Mouse (Mus musculus): Measurements from ENCODE around the gene Ltc4s. TPM values are rescaled to one million over a fixed set of nuclear protein-coding genes. Genes with fewer than 3 reads are reported as not detected.

The Ltc4s gene
- 0.75 and 1.2 TPM in 2 replicates for polyA plus RNA-seq (2016; fragmentation: Nextera tagmentation; extraction: Ambion mirVana)

DNA sequence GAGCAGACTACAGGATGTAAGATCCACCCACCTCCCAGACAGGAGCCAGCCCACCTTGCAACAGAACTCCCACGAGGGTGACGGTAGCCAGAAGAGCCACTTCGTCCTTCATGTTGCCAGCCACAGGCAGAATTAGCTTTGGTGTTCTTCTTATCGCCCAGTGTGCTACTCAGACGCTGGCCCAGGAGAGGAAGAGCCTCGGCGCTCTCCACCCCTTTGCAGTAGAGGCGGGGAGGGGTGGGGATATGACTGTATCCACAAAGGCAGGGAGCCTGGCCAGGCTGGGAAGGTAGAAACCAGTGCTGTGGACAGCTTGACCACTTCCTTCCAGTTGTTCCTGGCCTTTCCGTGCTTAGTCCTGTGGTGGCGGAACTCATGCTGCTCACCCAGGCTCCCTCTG is at the start of gene Ltc4s:
Ltc4s (minus strand) TSS at position 293 of the 400 bp plus-strand sequence.
- Histone ChIP-seq H3K9me3 (replicated peaks) (no peaks in the 10 kb centered on the region), H3K4me1 (peaks cover 21% of the 10 kb centered on the region), H3K4me3 (peak within 1 kb of the TSS; percentile 77), H3K27ac (replicated peaks) (no peak within 1 kb of the TSS), H3K36me3 (peaks cover 22% of the 10 kb centered on the region), H3K27me3 (ENCODE audit: low read depth, poor library complexity, severe bottlenecking) (peaks cover 55% of the 10 kb centered on the region)
- DNase-seq (ENCODE audit: low spot score) = no peak
- 46% methylated on average over 10 of the region's 10 CpGs for WGBS

DNA sequence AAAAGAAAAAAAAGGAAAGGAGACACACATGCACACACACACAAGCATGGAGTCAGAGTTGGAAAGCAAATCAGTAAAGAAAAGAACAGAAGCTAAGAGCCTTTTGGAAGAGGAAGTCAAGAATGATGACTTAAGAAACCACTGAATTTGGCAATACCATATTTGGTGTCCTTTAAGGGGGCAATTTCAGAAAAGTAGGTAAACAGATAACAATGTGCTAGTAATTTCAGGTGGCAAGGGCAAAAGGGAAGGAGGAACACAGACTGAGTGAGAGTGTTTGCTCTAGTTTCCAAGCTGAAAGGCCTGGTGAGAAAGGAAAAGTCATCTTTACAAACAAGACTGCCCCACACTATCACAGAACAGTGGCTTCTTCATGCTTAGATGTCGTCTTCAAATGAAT is 48.0 kb upstream of the Ltc4s start:
- DNase-seq (ENCODE audit: low spot score) = no peak
- Histone ChIP-seq H3K27me3 (ENCODE audit: low read depth, poor library complexity, severe bottlenecking) (no peaks in the 10 kb centered on the region), H3K4me1 (peaks cover 17% of the 10 kb centered on the region), H3K4me3 (no peak overlapping the region), H3K9me3 (replicated peaks) (no peaks in the 10 kb centered on the region), H3K27ac (replicated peaks) (no peak overlapping the region), H3K36me3 (peaks cover 58% of the 10 kb centered on the region)
- WGBS = 90% methylated on average over 1 of the region's 1 CpGs

DNA sequence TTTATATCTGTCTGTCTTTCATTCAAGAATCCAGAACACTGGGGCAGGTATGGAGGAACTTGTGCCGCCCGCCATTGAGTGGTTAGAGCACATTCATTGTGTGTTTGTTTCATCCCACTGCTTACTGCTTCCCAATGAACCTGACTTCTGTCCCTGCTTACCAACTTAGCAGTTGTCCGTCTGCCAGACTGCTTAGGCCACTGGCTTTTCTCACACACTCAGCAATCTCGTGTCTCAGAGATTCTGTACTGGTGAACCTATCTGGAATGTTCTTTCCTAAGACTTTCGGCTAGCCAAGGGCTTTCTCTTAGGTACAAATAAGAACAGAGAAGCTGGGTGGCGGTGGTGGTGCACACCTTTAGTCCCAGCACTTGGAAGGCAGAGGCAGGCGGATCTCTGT is 47.3 kb upstream of the Ltc4s start:
- DNase-seq (ENCODE audit: low spot score) = no peak
- Histone ChIP-seq H3K27ac (replicated peaks) (no peak overlapping the region), H3K4me1 (peaks cover 16% of the 10 kb centered on the region), H3K4me3 (no peak overlapping the region), H3K9me3 (replicated peaks) (no peaks in the 10 kb centered on the region), H3K36me3 (peaks cover 66% of the 10 kb centered on the region), H3K27me3 (ENCODE audit: low read depth, poor library complexity, severe bottlenecking) (no peaks in the 10 kb centered on the region)
- WGBS = 91% methylated on average over 7 of the region's 7 CpGs

DNA sequence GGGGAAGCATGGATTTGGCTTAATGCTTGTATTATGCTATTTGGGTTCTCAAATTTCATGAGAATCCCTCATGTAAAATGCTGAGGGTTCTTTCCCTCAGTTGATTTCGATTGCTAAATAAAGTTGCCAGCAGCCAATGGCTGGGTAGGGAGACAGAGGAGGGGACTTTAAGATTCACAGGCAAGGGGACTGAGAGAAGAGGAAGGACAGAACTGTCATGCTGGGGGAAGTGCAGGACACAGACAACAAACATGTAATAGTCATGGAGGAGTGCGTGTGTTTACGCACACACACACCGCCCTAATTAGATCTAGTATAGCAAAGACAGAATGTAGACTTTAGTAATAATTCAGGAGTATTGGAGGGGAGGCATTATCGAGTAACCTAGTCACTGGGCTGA is 46.8 kb upstream of the Ltc4s start:
- Histone ChIP-seq H3K9me3 (replicated peaks) (no peaks in the 10 kb centered on the region), H3K36me3 (peaks cover 69% of the 10 kb centered on the region), H3K27ac (replicated peaks) (no peak overlapping the region), H3K4me3 (no peak overlapping the region), H3K4me1 (peaks cover 12% of the 10 kb centered on the region), H3K27me3 (ENCODE audit: low read depth, poor library complexity, severe bottlenecking) (no peaks in the 10 kb centered on the region)
- WGBS = 95% methylated on average over 5 of the region's 5 CpGs
- DNase-seq (ENCODE audit: low spot score) = no peak

DNA sequence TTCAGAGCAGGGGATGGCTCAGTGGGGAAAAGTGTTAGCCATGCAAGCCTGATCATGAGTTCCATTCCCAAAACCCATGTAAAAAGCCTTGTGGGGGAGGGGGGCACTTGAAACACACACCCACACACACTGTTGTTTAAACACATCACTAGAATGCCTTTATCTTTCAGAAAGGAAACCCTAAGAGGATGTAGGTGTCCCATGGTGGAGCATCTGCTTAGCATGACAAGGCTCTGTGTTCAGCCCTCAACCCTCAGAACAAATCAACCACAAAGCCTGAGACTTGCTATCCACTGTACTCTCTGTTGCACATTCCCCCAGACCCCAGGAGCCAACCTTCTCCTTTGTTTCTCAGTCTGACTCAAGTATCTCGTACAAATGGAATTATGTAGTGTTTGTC is 41.6 kb upstream of the Ltc4s start:
- H3K4me1 ChIP-seq = peaks cover 2% of the 10 kb centered on the region; the same call in 1 of the 2 replicates
- H3K4me3 ChIP-seq = no peak overlapping the region
- no peak overlapping the region for H3K27ac ChIP-seq (replicated peaks)
- peaks cover 52% of the 10 kb centered on the region for H3K36me3 ChIP-seq
- no peaks in the 10 kb centered on the region for H3K9me3 ChIP-seq (replicated peaks)
- WGBS = 85% methylated on average over 1 of the region's 1 CpGs
- no peak for DNase-seq (ENCODE audit: low spot score)
- no peaks in the 10 kb centered on the region for H3K27me3 ChIP-seq (ENCODE audit: low read depth, poor library complexity, severe bottlenecking)

DNA sequence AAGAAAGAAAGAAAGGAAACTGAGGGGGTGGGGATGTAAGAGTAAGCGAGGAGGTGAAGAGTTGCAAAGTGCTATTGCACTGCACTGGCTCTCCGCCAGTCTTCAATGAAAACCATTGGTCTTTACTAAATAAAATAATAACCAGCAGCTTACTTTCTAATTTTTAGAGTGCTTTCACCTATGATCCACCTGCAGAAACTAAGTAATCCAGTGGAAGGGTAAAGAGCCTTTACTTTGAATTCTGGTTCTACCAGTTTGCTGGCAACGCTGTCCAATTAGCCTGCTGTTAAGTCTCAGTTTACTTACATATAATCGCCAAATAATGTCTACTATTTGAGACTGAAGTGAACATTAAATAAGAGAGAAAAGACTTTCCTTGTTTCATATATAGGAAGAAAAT is 40.6 kb upstream of the Ltc4s start:
- no peaks in the 10 kb centered on the region for H3K9me3 ChIP-seq (replicated peaks)
- H3K27me3 ChIP-seq (ENCODE audit: low read depth, poor library complexity, severe bottlenecking) = no peaks in the 10 kb centered on the region
- no peak for DNase-seq (ENCODE audit: low spot score)
- no peak overlapping the region for H3K4me3 ChIP-seq
- 94% methylated on average over 4 of the region's 4 CpGs for WGBS
- H3K27ac ChIP-seq (replicated peaks) = no peak overlapping the region
- peaks cover 2% of the 10 kb centered on the region; the same call in 1 of the 2 replicates for H3K4me1 ChIP-seq
- H3K36me3 ChIP-seq = peaks cover 51% of the 10 kb centered on the region

DNA sequence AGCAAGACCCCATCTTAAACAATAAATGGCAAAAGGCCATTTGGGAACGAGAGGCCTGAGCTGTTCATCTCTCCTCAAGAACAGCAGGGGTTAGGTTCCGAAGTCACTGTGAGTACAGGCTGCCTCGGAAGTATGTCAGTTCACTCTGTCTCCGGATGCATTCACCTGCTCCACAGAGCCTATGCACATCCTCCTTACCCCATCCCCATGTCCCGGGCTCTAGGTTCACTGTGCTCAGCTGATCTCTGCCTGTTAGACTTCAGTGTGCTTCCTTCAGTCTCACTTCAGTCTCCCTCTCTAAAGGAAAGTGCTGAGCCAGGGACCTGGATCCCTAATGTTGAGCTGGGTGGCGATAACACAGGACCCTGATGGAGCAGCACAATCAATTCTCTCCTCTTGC is 39.3 kb upstream of the Ltc4s start:
- DNase-seq (ENCODE audit: low spot score) = no peak
- Histone ChIP-seq H3K4me1 (peaks cover 2% of the 10 kb centered on the region; the same call in 1 of the 2 replicates), H3K9me3 (replicated peaks) (no peaks in the 10 kb centered on the region), H3K36me3 (peaks cover 45% of the 10 kb centered on the region), H3K4me3 (no peak overlapping the region), H3K27me3 (ENCODE audit: low read depth, poor library complexity, severe bottlenecking) (no peaks in the 10 kb centered on the region), H3K27ac (replicated peaks) (no peak overlapping the region)
- 93% methylated on average over 6 of the region's 6 CpGs for WGBS

DNA sequence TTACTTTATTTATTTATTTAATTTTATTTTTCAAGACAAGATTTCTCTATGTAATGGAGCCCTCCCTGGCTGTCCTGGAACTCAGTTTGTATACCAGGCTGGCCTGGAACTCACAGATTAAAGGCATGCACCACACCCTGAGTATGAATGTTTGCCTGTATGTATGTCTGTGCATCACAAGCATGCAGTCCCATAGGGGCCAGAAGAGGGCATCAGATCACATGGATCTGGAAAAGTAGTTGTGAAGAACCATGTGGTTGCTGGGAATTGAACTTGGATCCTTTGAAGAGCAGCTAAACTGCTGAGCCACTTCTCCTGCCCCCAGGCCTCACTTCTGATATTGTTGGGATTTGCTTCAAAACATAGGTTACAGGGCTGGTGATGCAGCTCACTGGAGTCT is 38.6 kb upstream of the Ltc4s start:
- Histone ChIP-seq H3K27me3 (ENCODE audit: low read depth, poor library complexity, severe bottlenecking) (no peaks in the 10 kb centered on the region), H3K27ac (replicated peaks) (no peak overlapping the region), H3K9me3 (replicated peaks) (no peaks in the 10 kb centered on the region), H3K4me3 (no peak overlapping the region), H3K36me3 (peaks cover 44% of the 10 kb centered on the region), H3K4me1 (peaks cover 2% of the 10 kb centered on the region; the same call in 1 of the 2 replicates)
- no peak for DNase-seq (ENCODE audit: low spot score)

DNA sequence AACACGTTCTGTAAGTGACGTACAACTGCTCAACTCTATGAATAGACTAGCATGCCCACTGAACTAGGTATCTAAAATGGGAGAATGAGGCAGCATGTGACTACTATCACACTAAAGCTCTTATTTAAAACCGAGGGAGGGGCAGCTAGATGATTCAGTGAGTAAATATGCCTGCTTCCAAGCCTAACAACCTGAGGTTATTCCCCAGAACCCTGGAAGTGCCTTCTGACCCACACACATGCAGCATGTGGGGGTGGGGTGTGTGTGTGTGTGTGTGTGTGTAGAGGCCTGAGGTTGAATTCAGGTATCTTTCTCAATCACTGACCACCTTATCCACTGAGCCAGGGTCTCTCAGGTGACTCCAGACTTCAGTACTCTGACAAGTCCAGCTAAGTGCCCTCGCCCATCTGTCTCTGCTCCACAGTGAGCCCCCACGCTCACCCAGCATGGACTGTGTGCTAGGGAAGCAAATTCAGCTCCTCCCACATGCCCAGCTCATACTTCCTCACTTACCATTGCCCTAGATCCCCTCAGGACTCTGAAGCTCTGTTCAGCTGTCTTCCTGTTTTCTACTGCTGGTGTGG is 37.2 kb upstream of the Ltc4s start:
- no peak for DNase-seq (ENCODE audit: low spot score)
- H3K9me3 ChIP-seq (replicated peaks) = no peaks in the 10 kb centered on the region
- H3K27me3 ChIP-seq (ENCODE audit: low read depth, poor library complexity, severe bottlenecking) = no peaks in the 10 kb centered on the region
- H3K4me1 ChIP-seq = peaks cover 2% of the 10 kb centered on the region; the same call in 1 of the 2 replicates
- WGBS = 91% methylated on average over 5 of the region's 5 CpGs
- H3K4me3 ChIP-seq = no peak overlapping the region
- no peak overlapping the region for H3K27ac ChIP-seq (replicated peaks)
- peaks cover 37% of the 10 kb centered on the region for H3K36me3 ChIP-seq

DNA sequence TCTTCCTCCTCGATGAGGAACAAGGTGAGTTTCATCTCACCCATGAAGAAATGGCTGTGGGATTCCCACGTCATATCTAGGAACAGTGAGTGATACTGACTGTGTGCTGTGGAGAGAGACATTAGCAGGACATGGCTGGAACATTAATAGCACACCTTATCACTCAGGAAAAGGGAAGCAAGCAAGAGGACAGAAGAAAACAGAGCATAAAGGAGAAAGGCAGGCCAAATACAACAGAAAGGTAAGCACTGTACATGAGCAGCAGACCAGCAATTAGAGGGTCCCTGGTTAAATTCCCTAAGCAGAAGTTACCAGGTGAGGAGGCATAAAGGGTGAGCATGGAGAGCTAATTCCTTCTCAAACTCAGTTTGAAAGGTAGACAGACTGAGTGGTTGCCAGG is 36.7 kb upstream of the Ltc4s start:
- Histone ChIP-seq H3K4me1 (peaks cover 2% of the 10 kb centered on the region; the same call in 1 of the 2 replicates), H3K36me3 (peaks cover 35% of the 10 kb centered on the region), H3K4me3 (no peak overlapping the region), H3K27ac (replicated peaks) (no peak overlapping the region), H3K9me3 (replicated peaks) (no peaks in the 10 kb centered on the region), H3K27me3 (ENCODE audit: low read depth, poor library complexity, severe bottlenecking) (no peaks in the 10 kb centered on the region)
- DNase-seq (ENCODE audit: low spot score) = no peak
- WGBS = 94% methylated on average over 2 of the region's 2 CpGs

DNA sequence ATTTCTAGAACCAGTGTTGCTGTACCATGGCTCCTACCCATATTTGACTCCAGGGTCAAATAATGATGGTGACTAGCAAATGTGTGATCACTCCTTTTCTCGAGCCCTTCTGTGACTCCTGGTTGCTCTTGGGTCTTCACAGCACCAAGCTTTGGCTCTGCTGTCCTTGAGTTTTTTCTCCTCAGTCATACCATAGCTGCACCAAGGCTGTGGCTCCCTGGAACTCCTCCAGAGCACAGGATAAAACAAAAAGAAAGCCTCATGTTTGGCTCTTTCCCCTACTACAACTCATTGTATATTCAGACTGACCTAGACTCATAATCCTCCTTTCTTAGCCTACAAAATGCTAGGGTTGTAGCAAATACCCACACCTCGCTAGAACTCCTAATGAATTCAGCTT is 34.4 kb upstream of the Ltc4s start:
- WGBS = 89% methylated on average over 2 of the region's 2 CpGs
- H3K9me3 ChIP-seq (replicated peaks) = no peaks in the 10 kb centered on the region
- H3K36me3 ChIP-seq = peaks cover 31% of the 10 kb centered on the region
- H3K4me1 ChIP-seq = peaks cover 2% of the 10 kb centered on the region; the same call in 1 of the 2 replicates
- no peak for DNase-seq (ENCODE audit: low spot score)
- no peak overlapping the region for H3K4me3 ChIP-seq
- no peaks in the 10 kb centered on the region for H3K27me3 ChIP-seq (ENCODE audit: low read depth, poor library complexity, severe bottlenecking)
- no peak overlapping the region for H3K27ac ChIP-seq (replicated peaks)

DNA sequence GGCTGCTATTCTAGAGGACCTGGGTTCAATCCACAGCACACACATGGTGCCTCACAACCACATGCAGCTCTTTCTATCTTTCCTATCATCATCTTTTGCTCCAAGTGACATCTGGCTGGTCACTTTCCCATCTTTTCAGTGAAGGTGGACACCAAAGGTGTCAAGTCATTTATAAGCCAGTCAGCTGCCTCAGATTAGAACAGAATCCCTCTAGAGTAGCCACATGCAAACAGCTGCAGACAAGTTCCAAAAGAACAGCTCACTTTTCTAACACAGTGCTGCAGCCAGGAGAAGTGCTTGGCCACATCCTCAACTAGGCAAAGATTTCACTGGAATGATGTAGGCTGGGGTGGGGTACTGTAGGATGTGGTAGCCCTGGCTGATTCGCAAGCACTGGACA is 31.5 kb upstream of the Ltc4s start:
- H3K27me3 ChIP-seq (ENCODE audit: low read depth, poor library complexity, severe bottlenecking) = no peaks in the 10 kb centered on the region
- H3K36me3 ChIP-seq = peaks cover 44% of the 10 kb centered on the region
- WGBS = 97% methylated on average over 1 of the region's 1 CpGs
- H3K4me3 ChIP-seq = no peak overlapping the region
- no peaks in the 10 kb centered on the region for H3K4me1 ChIP-seq
- no peak for DNase-seq (ENCODE audit: low spot score)
- no peaks in the 10 kb centered on the region for H3K9me3 ChIP-seq (replicated peaks)
- no peak overlapping the region for H3K27ac ChIP-seq (replicated peaks)

DNA sequence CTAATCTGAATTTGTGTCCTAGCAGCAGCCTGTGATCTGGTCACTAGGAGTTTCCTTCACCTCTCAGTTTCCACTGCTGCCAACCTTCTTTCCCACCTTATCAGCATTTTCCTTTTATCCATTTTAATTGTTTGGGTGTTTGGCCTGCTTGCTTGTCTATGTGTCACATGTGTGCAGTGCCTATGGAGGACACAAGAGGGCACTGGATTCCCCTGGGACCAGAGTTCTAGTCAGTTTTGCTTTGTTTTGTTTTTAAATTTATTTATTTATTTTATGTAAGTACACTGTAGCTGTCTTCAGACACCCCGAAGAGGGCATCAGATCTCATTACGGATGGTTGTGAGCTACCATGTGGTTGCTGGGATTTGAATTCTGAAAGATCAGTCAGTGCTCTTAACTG is 30.7 kb upstream of the Ltc4s start:
- WGBS = 85% methylated on average over 2 of the region's 2 CpGs
- Histone ChIP-seq H3K27ac (replicated peaks) (no peak overlapping the region), H3K36me3 (peaks cover 52% of the 10 kb centered on the region), H3K27me3 (ENCODE audit: low read depth, poor library complexity, severe bottlenecking) (no peaks in the 10 kb centered on the region), H3K4me3 (no peak overlapping the region), H3K4me1 (no peaks in the 10 kb centered on the region), H3K9me3 (replicated peaks) (no peaks in the 10 kb centered on the region)
- DNase-seq (ENCODE audit: low spot score) = no peak

DNA sequence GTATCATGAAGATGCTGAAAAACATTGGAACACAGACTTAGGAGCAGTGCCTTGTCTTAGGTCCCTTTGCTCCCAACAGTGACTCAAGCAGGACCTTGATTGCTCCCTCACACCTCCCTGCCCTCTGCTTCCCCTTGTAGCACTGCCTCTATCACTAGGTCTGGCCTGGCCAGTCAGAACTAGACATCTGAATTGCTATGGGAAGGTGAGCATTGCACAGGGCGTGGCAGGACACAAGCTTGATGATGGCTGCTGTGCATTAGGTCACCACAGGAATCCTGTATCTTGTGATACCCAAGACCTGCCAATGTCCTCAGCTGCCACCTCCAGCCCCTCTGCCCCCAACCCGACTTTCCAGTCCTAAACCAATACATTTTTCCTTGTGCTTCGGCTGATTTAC is 28.6 kb upstream of the Ltc4s start:
- Histone ChIP-seq H3K27ac (replicated peaks) (no peak overlapping the region), H3K9me3 (replicated peaks) (no peaks in the 10 kb centered on the region), H3K4me3 (no peak overlapping the region), H3K4me1 (no peaks in the 10 kb centered on the region), H3K27me3 (ENCODE audit: low read depth, poor library complexity, severe bottlenecking) (no peaks in the 10 kb centered on the region), H3K36me3 (peaks cover 72% of the 10 kb centered on the region)
- 96% methylated on average over 3 of the region's 3 CpGs for WGBS
- no peak for DNase-seq (ENCODE audit: low spot score)

Measured in midbrain, embryonic 10.5 days (tissue).